Mouse (Mus musculus): ENCODE data around the gene Plxnc1. TPM values are rescaled to one million over a fixed set of nuclear protein-coding genes. Genes with fewer than 3 reads are reported as not detected.

Plxnc1 gene
- polyA plus RNA-seq, 1 experiment from 2014 or later = 2.5 TPM

- no peak overlapping the region for H3K4me3 ChIP-seq (replicated peaks)
- H3K9me3 ChIP-seq (replicated peaks) = no peaks in the 10 kb centered on the region
- WGBS = 85% methylated on average over 9 of the region's 9 CpGs
- H3K4me2 ChIP-seq (replicated peaks) = no peak overlapping the region
- ATAC-seq (ENCODE audit: insufficient number of reproducible peaks, low FRiP score, low TSS enrichment, low read depth) = no peak
- H3K4me1 ChIP-seq = no peaks in the 10 kb centered on the region
- H3K36me3 ChIP-seq = no peaks in the 10 kb centered on the region
- no peak overlapping the region for H3K27ac ChIP-seq (replicated peaks)
- H3K27me3 ChIP-seq = no peaks in the 10 kb centered on the region
- no peak overlapping the region for H3K9ac ChIP-seq
Measured at GRCm38 (mm10) chr10:94934151-94934614, 10.5 kb downstream of the Plxnc1 start.

DNA sequence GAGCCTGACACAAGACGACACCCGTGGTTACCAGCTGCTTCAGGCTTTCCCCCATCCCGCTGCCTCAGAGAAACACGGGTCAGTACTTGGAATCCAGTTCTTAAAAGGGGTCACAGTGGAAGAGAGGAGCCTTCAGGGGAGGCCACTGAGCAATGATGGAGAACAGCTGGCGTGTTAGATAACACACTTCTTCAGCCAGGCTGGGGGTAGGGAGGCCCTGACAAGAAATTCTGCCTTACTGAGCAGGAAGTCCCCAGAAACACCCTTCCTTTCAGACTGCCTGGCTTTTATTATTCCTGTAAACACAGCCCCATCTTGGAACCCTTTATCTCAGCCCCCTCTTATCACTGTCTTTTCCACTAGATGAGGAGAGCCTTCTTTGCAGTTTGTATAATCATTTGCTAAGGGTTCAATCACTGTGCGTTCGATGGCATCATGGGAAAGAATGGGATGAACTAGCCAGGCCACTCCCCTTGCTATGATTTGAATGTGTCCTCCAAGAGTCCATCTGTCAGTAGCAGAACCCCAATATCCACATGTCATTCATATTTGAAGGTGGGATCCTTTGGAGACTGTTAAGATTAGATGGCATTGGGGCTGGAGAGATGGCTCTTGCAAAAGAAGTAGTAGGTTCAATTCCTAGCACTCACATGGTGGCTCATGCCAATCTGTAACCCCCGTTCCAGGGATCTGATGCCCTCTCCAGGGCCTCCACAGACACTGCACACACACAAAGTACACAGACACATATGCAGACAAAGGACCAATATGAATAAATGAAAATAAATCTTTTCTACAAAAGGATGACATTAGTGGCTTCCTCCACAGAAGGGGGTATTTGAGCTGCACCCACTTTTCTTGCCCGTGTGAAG lies 12.4 kb downstream of the Plxnc1 start:
- Histone ChIP-seq H3K4me3 (replicated peaks) (no peak overlapping the region), H3K9ac (no peak overlapping the region), H3K9me3 (replicated peaks) (no peaks in the 10 kb centered on the region), H3K4me1 (no peaks in the 10 kb centered on the region), H3K27ac (replicated peaks) (no peak overlapping the region), H3K36me3 (no peaks in the 10 kb centered on the region), H3K4me2 (replicated peaks) (no peak overlapping the region), H3K27me3 (no peaks in the 10 kb centered on the region)
- WGBS = 59% methylated on average over 9 of the region's 9 CpGs
- ATAC-seq (ENCODE audit: insufficient number of reproducible peaks, low FRiP score, low TSS enrichment, low read depth) = no peak

DNA sequence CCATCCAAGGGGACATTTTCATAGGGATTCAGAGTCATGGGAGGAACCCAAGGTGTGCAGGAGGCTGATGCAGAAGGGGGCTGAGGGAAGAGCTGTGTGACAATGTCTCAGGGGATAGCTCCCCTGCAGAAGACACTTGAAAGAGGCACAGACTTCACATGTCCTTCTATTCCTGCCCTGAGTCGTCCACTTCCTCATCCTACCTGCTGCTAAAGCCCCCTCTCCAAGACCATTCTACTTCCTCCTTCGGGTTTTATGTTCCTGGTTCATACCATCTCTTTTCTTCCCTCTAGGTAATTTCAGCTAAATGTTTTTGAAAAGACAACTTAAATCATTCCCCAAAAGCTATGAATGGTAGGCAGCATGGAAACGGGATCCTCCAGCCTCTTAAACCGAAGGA lies 16.5 kb downstream of the Plxnc1 start:
- Histone ChIP-seq H3K4me3 (replicated peaks) (no peak overlapping the region), H3K27ac (replicated peaks) (no peak overlapping the region), H3K4me1 (no peaks in the 10 kb centered on the region), H3K9ac (no peak overlapping the region), H3K27me3 (no peaks in the 10 kb centered on the region), H3K36me3 (no peaks in the 10 kb centered on the region), H3K9me3 (replicated peaks) (no peaks in the 10 kb centered on the region), H3K4me2 (replicated peaks) (no peak overlapping the region)
- ATAC-seq (ENCODE audit: insufficient number of reproducible peaks, low FRiP score, low TSS enrichment, low read depth) = no peak
- 85% methylated on average over 4 of the region's 4 CpGs for WGBS

GRCm38 (mm10) chr10:94926297-94926696 lies 18.3 kb downstream of the Plxnc1 start:
- no peak for ATAC-seq (ENCODE audit: insufficient number of reproducible peaks, low FRiP score, low TSS enrichment, low read depth)
- H3K27ac ChIP-seq (replicated peaks) = no peak overlapping the region
- 39% methylated on average over 3 of the region's 3 CpGs for WGBS

DNA sequence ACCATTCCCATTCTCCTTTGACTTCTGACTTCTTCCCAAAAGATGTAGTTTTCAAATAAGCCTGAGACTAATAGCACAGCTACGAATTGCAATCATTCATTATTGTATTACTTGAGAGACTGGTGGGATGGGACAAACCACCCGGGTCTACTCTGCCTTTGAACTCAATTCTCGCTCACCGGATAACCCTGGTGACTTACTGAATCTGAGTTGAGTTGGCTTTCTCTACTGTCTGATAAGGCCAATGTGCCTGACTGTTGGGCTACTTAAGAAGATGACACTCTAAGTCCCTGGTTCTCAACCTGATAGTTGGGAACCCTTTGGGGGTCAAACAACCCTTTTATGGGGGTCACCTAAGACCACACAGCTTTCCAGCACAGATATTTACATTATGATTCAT lies 19.8 kb downstream of the Plxnc1 start:
- H3K4me2 ChIP-seq (replicated peaks) = no peak overlapping the region
- ATAC-seq (ENCODE audit: insufficient number of reproducible peaks, low FRiP score, low TSS enrichment, low read depth) = no peak
- WGBS = 88% methylated on average over 4 of the region's 4 CpGs
- H3K4me3 ChIP-seq (replicated peaks) = no peak overlapping the region
- no peaks in the 10 kb centered on the region for H3K27me3 ChIP-seq
- H3K9me3 ChIP-seq (replicated peaks) = no peaks in the 10 kb centered on the region
- H3K9ac ChIP-seq = no peak overlapping the region
- no peaks in the 10 kb centered on the region for H3K36me3 ChIP-seq
- H3K27ac ChIP-seq (replicated peaks) = no peak overlapping the region
- H3K4me1 ChIP-seq = peaks cover 2% of the 10 kb centered on the region

More at GRCm38 (mm10) chr10:94926297-94926696, 18.3 kb downstream of the Plxnc1 start:
- Histone ChIP-seq H3K9me3 (replicated peaks) (no peaks in the 10 kb centered on the region), H3K4me2 (replicated peaks) (no peak overlapping the region), H3K4me3 (replicated peaks) (no peak overlapping the region), H3K4me1 (no peaks in the 10 kb centered on the region), H3K27me3 (no peaks in the 10 kb centered on the region), H3K36me3 (no peaks in the 10 kb centered on the region), H3K9ac (no peak overlapping the region)

DNA sequence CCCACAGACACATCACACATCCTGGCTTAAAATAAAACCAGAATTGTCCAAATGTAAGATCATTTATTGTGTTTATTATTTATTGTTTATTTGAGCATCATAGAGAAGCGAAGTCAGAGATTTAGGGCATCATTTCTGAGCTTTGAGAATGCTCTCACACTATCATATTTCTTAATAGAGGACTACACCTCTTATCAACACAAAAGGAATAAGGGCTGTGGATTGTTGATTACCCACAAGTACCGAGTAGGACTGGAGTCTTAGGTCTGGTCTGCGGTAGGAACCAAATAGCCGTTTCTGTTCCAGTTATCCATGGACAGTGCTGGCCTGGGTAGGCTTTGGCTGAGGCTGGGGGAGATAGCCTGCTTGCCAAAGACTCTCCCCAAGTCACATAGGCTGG lies 20.2 kb downstream of the Plxnc1 start:
- Histone ChIP-seq H3K4me1 (peaks cover 2% of the 10 kb centered on the region), H3K9ac (no peak overlapping the region), H3K27ac (replicated peaks) (no peak overlapping the region), H3K27me3 (no peaks in the 10 kb centered on the region), H3K4me2 (replicated peaks) (no peak overlapping the region), H3K36me3 (no peaks in the 10 kb centered on the region), H3K4me3 (replicated peaks) (no peak overlapping the region), H3K9me3 (replicated peaks) (no peaks in the 10 kb centered on the region)
- ATAC-seq (ENCODE audit: insufficient number of reproducible peaks, low FRiP score, low TSS enrichment, low read depth) = no peak
- WGBS = 71% methylated on average over 4 of the region's 4 CpGs

DNA sequence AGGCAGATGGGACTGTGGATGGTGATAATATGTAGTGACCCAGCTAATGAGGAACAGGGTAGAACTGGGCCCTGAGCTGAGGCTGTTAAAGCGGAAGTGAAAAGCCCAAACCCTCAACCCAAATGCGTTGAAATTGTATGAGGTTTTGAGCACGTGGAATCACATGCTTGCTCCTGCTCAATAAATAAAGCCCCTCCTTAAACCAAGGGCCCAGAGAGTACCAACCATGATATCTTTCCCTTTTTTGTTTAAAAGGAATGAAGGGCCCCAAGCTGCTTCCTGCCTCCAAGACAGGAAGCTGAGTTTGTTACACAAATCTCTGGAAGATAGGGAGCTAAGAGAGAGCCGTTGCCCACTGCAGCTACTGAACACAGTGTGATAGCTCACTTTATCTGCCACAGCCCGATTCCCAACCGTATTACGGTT lies 21.3 kb downstream of the Plxnc1 start:
- Histone ChIP-seq H3K27me3 (no peaks in the 10 kb centered on the region), H3K36me3 (no peaks in the 10 kb centered on the region), H3K9ac (no peak overlapping the region), H3K9me3 (replicated peaks) (no peaks in the 10 kb centered on the region), H3K27ac (replicated peaks) (no peak overlapping the region), H3K4me1 (peaks cover 2% of the 10 kb centered on the region), H3K4me2 (replicated peaks) (no peak overlapping the region), H3K4me3 (replicated peaks) (no peak overlapping the region)
- WGBS = 64% methylated on average over 7 of the region's 7 CpGs
- ATAC-seq (ENCODE audit: insufficient number of reproducible peaks, low FRiP score, low TSS enrichment, low read depth) = no peak

GRCm38 (mm10) chr10:94922848-94923247 lies 21.8 kb downstream of the Plxnc1 start:
- peaks cover 2% of the 10 kb centered on the region for H3K4me1 ChIP-seq
- 85% methylated on average over 12 of the region's 12 CpGs for WGBS
- no peak overlapping the region for H3K4me2 ChIP-seq (replicated peaks)
- H3K27me3 ChIP-seq = no peaks in the 10 kb centered on the region
- H3K27ac ChIP-seq (replicated peaks) = no peak overlapping the region
- no peak overlapping the region for H3K4me3 ChIP-seq (replicated peaks)
- H3K9ac ChIP-seq = no peak overlapping the region
- no peaks in the 10 kb centered on the region for H3K36me3 ChIP-seq
- no peak for ATAC-seq (ENCODE audit: insufficient number of reproducible peaks, low FRiP score, low TSS enrichment, low read depth)
- no peaks in the 10 kb centered on the region for H3K9me3 ChIP-seq (replicated peaks)

DNA sequence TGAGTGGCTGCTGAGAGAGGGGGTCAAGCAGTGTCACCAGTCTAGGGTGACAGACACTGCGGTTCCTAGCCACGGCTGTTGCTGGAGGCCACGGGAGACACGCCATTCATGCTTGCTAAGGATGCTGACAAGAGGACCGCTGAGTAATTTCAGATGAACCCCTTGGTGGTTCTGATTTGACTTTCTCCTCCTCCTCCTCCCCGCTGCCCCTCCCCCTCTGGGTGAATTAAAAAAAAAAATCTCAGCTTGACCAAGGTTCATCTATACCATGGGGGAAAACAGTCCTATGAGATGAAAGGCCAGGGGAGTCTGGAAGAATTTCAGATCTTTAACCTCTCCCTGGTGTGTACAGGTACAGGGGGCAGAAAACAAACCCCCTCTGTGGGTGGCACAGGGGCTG lies 22.9 kb downstream of the Plxnc1 start:
- ATAC-seq (ENCODE audit: insufficient number of reproducible peaks, low FRiP score, low TSS enrichment, low read depth) = no peak
- H3K36me3 ChIP-seq = no peaks in the 10 kb centered on the region
- 41% methylated on average over 6 of the region's 6 CpGs for WGBS

GRCm38 (mm10) chr10:94920526-94920925 lies 24.1 kb downstream of the Plxnc1 start:
- Histone ChIP-seq H3K4me1 (peaks cover 2% of the 10 kb centered on the region), H3K27me3 (no peaks in the 10 kb centered on the region), H3K4me3 (replicated peaks) (no peak overlapping the region), H3K27ac (replicated peaks) (no peak overlapping the region), H3K4me2 (replicated peaks) (no peak overlapping the region), H3K9me3 (replicated peaks) (no peaks in the 10 kb centered on the region), H3K36me3 (no peaks in the 10 kb centered on the region), H3K9ac (no peak overlapping the region)
- WGBS = 53% methylated on average over 8 of the region's 8 CpGs
- no peak for ATAC-seq (ENCODE audit: insufficient number of reproducible peaks, low FRiP score, low TSS enrichment, low read depth)

More for the DNA sequence above, 22.9 kb downstream of the Plxnc1 start:
- Histone ChIP-seq H3K27me3 (no peaks in the 10 kb centered on the region), H3K27ac (replicated peaks) (no peak overlapping the region), H3K9ac (no peak overlapping the region), H3K4me1 (peaks cover 2% of the 10 kb centered on the region), H3K9me3 (replicated peaks) (no peaks in the 10 kb centered on the region), H3K4me3 (replicated peaks) (no peak overlapping the region), H3K4me2 (replicated peaks) (no peak overlapping the region)

- no peaks in the 10 kb centered on the region for H3K36me3 ChIP-seq
- ATAC-seq (ENCODE audit: insufficient number of reproducible peaks, low FRiP score, low TSS enrichment, low read depth) = no peak
- no peaks in the 10 kb centered on the region for H3K9me3 ChIP-seq (replicated peaks)
- no peak overlapping the region for H3K4me3 ChIP-seq (replicated peaks)
- H3K9ac ChIP-seq = no peak overlapping the region
- H3K4me1 ChIP-seq = peaks cover 2% of the 10 kb centered on the region
- H3K27ac ChIP-seq (replicated peaks) = no peak overlapping the region
- no peak overlapping the region for H3K4me2 ChIP-seq (replicated peaks)
- 48% methylated on average over 2 of the region's 2 CpGs for WGBS
- H3K27me3 ChIP-seq = no peaks in the 10 kb centered on the region
Measured at GRCm38 (mm10) chr10:94919960-94920359, 24.7 kb downstream of the Plxnc1 start.

GRCm38 (mm10) chr10:94919552-94919951 lies 25.1 kb downstream of the Plxnc1 start:
- no peak overlapping the region for H3K4me3 ChIP-seq (replicated peaks)
- no peak overlapping the region for H3K9ac ChIP-seq
- H3K4me1 ChIP-seq = peaks cover 2% of the 10 kb centered on the region
- WGBS = 52% methylated on average over 12 of the region's 12 CpGs
- no peak for ATAC-seq (ENCODE audit: insufficient number of reproducible peaks, low FRiP score, low TSS enrichment, low read depth)
- no peaks in the 10 kb centered on the region for H3K27me3 ChIP-seq
- H3K27ac ChIP-seq (replicated peaks) = no peak overlapping the region
- H3K4me2 ChIP-seq (replicated peaks) = no peak overlapping the region
- H3K36me3 ChIP-seq = no peaks in the 10 kb centered on the region
- no peaks in the 10 kb centered on the region for H3K9me3 ChIP-seq (replicated peaks)

Measured in embryonic facial prominence, embryonic 15.5 days (tissue).